Mouse (Mus musculus) midbrain, embryonic 13.5 days (tissue): ENCODE results near the gene Snrnp25. TPM values are rescaled to one million over a fixed set of nuclear protein-coding genes. Genes with fewer than 3 reads are reported as not detected.
A peak's percentile ranks its signal among the peaks of the same experiment; 100 is the strongest.

Experiments used
- ATAC-seq: fragments of 200-750 bp; cut with Nextera tagmentation; 2 replicates; pipeline ENCODE4 v1.8.0; 2017; ENCODE audit warnings: mild to moderate bottlenecking, moderate TSS enrichment, moderate library complexity
- H3K27ac ChIP-seq: fragments of 300-500 bp; sonication (generic); 2 replicates; pipeline ENCODE4 v1.5.1; 2015; ENCODE audit warnings: inconsistent platforms, mild to moderate bottlenecking, moderate library complexity
- H3K27me3 ChIP-seq: fragments of 300-500 bp; sonication (generic); 2 replicates; pipeline ENCODE4 v1.6.1; 2015; ENCODE audit warnings: mild to moderate bottlenecking, inconsistent platforms
- H3K36me3 ChIP-seq: fragments of 300-500 bp; sonication (generic); 2 replicates; pipeline ENCODE4 v1.6.1; 2015; ENCODE audit warnings: mild to moderate bottlenecking, inconsistent platforms
- H3K4me1 ChIP-seq: fragments of 300-500 bp; sonication (generic); replicated peaks from 2 replicates; pipeline ENCODE4 v1.6.1; 2015; ENCODE audit warnings: inconsistent platforms
- H3K4me2 ChIP-seq: fragments of 300-500 bp; sonication (generic); replicated peaks from 2 replicates; pipeline ENCODE4 v1.6.1; 2015; ENCODE audit warnings: moderate library complexity, mild to moderate bottlenecking, inconsistent platforms
- H3K4me3 ChIP-seq: fragments of 300-500 bp; sonication (generic); replicated peaks from 2 replicates; pipeline ENCODE4 v1.5.1; 2015; ENCODE audit warnings: mild to moderate bottlenecking, inconsistent platforms
- H3K9ac ChIP-seq: fragments of 300-500 bp; sonication (generic); replicated peaks from 2 replicates; pipeline ENCODE4 v1.6.1; 2015; ENCODE audit warnings: mild to moderate bottlenecking, inconsistent platforms
- H3K9me3 ChIP-seq: fragments of 300-500 bp; sonication (generic); 2 replicates; pipeline ENCODE4 v1.6.1; 2016; ENCODE audit warnings: mild to moderate bottlenecking, inconsistent platforms
- WGBS: fragments of 180-500 bp; shearing (Covaris S2); methylation state at CpG from one replicate; pipeline ENCODE4 v1.1.7; 2015; 5-methylcytosine and 5-hydroxymethylcytosine counted together
- polyA plus RNA-seq: library from polyadenylated mRNA; unstranded; fragments of >200 nt; fragmentation: Nextera tagmentation; extraction: Ambion mirVana; gene quantifications from 2 replicates; pipeline ENCODE4 v1.2.1, GENCODE M21; 2015

Snrnp25 gene
- polyA plus RNA-seq, 1 experiment from 2014 or later: 46.5 TPM

DNA sequence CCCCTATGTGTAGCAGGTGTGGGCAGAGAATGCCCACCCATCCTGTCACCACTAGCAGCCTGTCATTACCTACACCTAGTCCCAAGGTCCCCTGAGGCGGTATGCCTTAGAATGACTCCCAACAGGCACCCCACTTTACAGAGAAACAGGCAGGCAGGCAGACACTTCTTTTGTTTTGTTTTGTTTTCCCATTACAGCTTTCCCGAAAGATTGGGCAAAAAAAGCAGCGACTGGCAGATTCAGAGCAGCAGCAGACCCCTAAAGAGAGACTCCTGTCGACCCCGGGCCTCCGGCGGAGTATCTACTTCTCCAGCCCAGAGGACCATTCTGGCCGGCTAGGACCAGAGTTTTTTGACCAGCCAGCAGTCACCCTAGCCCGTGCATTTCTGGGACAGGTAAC lies 22.3 kb downstream of the Snrnp25 start:
- H3K27ac ChIP-seq: no peak overlapping the region
- H3K4me1 ChIP-seq: peaks cover 18% of the 10 kb centered on the region
- H3K36me3 ChIP-seq: peaks cover 39% of the 10 kb centered on the region
- ATAC-seq: no peak
- peak overlapping the region; percentile 86 for H3K9ac ChIP-seq
- peaks cover 24% of the 10 kb centered on the region for H3K27me3 ChIP-seq
- peak overlapping the region; percentile 71 for H3K4me2 ChIP-seq
- H3K4me3 ChIP-seq: no peak overlapping the region
- 88% methylated on average over 9 of the region's 9 CpGs for WGBS
- no peaks in the 10 kb centered on the region for H3K9me3 ChIP-seq

DNA sequence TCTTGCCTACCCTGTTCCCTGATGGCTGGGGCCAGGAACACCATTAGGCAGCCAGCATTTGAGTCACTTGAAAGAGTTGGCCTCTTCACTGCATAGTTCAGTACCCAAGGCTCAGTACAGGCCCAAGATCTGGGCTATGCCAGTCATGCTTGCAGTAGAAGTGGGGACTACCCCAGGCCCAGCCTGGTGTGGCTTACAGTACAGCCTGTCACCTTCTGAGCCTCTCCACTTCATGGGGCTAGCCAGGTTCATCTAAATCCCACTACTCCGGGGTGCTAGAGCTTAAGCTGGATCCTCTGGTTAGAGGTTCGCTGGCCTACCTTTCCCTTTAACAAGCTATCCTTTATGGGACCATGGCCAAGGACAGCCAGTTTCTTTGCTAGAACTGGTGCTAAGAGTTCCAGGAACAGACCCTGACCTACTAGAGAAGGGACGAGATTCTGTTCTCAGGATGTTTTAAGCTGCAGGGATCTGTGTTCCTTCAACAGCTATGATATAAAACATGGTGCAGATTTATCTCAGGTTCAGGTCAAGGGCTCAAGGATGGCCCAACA lies 23.2 kb downstream of the Snrnp25 start:
- Histone ChIP-seq H3K9ac (no peak overlapping the region), H3K4me3 (no peak overlapping the region), H3K4me1 (peaks cover 12% of the 10 kb centered on the region), H3K36me3 (peaks cover 48% of the 10 kb centered on the region), H3K9me3 (no peaks in the 10 kb centered on the region), H3K4me2 (no peak overlapping the region), H3K27ac (no peak overlapping the region), H3K27me3 (peaks cover 16% of the 10 kb centered on the region)
- ATAC-seq: no peak
- WGBS: 94% methylated on average over 3 of the region's 3 CpGs

DNA sequence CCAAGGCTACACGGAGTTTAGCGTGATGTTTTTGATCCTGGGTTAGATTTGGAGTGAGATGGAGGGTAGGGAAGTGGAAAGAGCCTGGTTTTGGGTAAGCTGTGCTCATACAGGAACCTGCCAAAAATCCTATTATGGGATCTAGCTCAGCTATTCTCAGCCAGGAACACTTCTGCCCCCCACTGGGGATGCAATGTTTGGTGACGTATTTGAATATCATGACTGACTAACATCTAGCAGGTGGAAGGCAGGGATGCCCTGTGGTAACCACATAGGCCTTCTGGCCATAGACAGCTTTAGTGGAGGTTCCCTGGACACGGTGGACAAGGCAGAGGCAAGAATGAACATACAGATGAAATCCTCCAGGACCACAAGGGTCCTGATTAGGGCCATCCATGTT lies 25.0 kb downstream of the Snrnp25 start:
- H3K9me3 ChIP-seq: no peaks in the 10 kb centered on the region
- no peak overlapping the region for H3K4me2 ChIP-seq
- H3K4me3 ChIP-seq: no peak overlapping the region
- H3K4me1 ChIP-seq: peaks cover 19% of the 10 kb centered on the region
- ATAC-seq: no peak
- H3K27ac ChIP-seq: no peak overlapping the region
- H3K27me3 ChIP-seq: no peaks in the 10 kb centered on the region
- peaks cover 65% of the 10 kb centered on the region for H3K36me3 ChIP-seq
- no peak overlapping the region for H3K9ac ChIP-seq
- 86% methylated on average over 4 of the region's 4 CpGs for WGBS

DNA sequence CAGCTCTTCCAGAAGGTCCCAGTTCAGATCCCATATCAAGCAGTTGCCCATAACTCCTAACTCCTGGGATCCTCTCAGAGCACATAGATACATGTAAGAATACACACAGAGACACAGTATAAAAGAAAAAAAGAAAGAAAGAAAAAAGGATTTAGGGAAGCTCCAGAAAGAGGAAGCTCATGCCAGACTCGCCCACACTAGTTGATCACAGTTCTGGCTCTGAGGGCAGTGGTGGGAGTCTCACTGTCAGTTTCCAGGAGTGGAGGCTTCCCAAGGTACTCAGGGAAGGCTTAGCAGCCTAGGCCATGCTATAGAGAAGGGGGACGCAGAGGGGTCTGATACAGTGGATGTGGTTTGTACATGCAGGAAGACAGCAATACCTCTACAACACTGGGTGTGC lies 25.9 kb downstream of the Snrnp25 start:
- no peak overlapping the region for H3K4me2 ChIP-seq
- WGBS: 96% methylated on average over 2 of the region's 2 CpGs
- peaks cover 26% of the 10 kb centered on the region for H3K4me1 ChIP-seq
- no peak overlapping the region for H3K4me3 ChIP-seq
- H3K9me3 ChIP-seq: no peaks in the 10 kb centered on the region
- H3K36me3 ChIP-seq: peaks cover 65% of the 10 kb centered on the region
- H3K27ac ChIP-seq: no peak overlapping the region
- ATAC-seq: no peak
- no peaks in the 10 kb centered on the region for H3K27me3 ChIP-seq
- no peak overlapping the region for H3K9ac ChIP-seq

DNA sequence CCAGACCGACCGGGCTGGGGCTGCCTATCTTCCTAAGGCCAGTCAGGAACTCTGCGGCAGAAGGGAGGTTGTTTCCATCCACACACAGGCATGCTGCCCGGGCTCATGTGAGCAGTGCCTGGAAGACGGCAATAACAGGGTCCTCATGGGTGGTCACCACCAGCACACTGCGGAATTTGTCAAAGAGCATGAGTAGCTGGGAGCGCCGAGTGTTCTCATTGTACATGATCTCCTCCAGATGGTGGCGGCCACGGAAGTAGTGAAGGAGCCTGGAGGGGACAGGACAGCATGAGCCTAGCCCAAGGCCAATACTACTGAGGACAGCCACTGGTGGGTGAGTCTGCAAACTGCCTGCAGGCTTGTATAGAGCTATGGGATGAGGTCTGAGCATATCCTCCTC lies 27.6 kb downstream of the Snrnp25 start:
- Histone ChIP-seq H3K4me1 (peaks cover 23% of the 10 kb centered on the region), H3K27ac (no peak overlapping the region), H3K36me3 (peaks cover 65% of the 10 kb centered on the region), H3K4me2 (no peak overlapping the region), H3K4me3 (no peak overlapping the region), H3K27me3 (no peaks in the 10 kb centered on the region), H3K9me3 (no peaks in the 10 kb centered on the region), H3K9ac (no peak overlapping the region)
- WGBS: 83% methylated on average over 10 of the region's 10 CpGs
- no peak; the same call in 1 of the 2 replicates for ATAC-seq

DNA sequence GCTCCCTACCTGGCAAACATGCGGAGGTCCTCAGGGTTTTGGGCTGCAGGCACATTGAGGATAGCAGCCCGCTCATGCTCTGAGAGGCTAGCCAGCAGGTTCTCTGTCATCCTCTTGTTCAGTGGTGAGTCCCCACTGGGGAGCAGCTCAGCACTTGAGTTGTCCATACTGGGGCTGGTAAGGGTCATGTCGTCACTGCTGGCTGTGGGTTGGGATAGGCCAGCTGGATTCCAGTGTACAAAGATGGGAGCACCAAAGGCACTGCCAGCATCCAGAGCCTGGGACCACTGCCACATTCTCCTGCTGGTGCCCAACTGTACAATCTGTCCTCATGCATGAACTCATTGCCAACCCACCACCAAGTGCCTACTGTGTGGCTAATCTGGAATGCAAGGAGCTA lies 28.7 kb downstream of the Snrnp25 start:
- Histone ChIP-seq H3K27me3 (no peaks in the 10 kb centered on the region), H3K4me2 (no peak overlapping the region), H3K9me3 (no peaks in the 10 kb centered on the region), H3K4me3 (no peak overlapping the region), H3K27ac (no peak overlapping the region), H3K36me3 (peaks cover 62% of the 10 kb centered on the region), H3K9ac (no peak overlapping the region), H3K4me1 (peaks cover 23% of the 10 kb centered on the region)
- WGBS: 95% methylated on average over 3 of the region's 3 CpGs
- no peak for ATAC-seq

DNA sequence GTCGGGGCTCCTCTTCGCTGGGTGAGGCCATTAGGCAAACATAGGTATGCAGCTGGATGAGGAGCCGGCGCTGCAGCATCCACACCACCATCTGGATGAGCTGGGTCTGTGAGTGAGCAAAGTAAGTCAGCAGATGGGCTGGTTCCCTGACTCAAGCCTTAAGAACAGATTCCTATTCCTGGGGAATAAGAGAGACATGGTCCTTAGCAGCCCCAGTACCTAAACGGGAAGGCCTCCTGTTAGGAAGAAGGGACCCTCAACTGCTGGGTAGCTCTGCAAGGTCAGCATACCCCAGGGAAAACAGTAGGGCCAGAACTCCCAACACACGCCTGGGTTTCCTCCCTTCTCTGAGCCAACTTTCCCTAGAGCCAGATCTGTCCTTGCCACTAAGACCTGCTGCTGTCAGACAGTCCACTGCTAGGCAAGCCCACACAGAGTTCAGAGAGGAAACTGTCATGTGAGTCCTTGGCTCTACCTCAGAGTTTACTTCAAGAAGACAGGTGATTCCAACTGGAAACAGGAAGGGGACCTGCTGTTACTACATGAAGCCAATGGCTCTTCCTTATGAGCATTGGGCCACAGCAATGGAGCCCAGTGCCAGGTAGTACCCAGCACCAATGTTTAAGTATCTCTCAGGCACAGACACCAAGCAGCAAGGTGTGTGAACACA lies 29.7 kb downstream of the Snrnp25 start:
- Histone ChIP-seq H3K9ac (no peak overlapping the region), H3K36me3 (peaks cover 59% of the 10 kb centered on the region), H3K27ac (peak overlapping the region; percentile 72; the same call in 1 of the 2 replicates), H3K27me3 (no peaks in the 10 kb centered on the region), H3K4me1 (peaks cover 23% of the 10 kb centered on the region), H3K9me3 (no peaks in the 10 kb centered on the region), H3K4me2 (no peak overlapping the region), H3K4me3 (no peak overlapping the region)
- no peak for ATAC-seq
- 89% methylated on average over 6 of the region's 6 CpGs for whole genome bisulfite sequencing

DNA sequence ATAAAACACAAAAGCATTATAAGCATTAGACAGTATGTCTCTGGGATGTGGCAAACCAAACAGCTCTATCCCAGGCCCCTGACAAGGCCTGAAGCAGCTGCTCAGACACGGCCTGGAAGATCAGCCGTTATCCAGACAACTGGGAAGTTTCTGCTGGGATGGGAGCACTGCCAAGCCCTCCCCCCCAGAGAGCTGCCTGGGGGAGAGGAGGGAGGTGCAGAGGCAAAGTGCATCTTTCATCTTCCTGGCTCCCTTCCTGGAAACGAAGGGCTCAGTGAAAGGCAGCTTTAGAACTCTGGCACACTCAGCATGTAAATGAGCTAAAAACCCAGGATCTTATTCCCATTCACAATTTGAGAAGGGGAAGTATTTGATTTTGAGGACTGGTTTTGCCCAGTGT lies 30.4 kb downstream of the Snrnp25 start:
- 0 out of 2 replicates have a peak overlapping the region, but pooled peaks have one; percentile 24 for H3K9ac ChIP-seq
- peak; percentile 57; the same call in 1 of the 2 replicates for ATAC-seq
- peak overlapping the region; percentile 72; the same call in 1 of the 2 replicates for H3K27ac ChIP-seq
- no peak overlapping the region for H3K4me2 ChIP-seq
- WGBS: 38% methylated on average over 3 of the region's 3 CpGs
- H3K36me3 ChIP-seq: peaks cover 59% of the 10 kb centered on the region
- H3K27me3 ChIP-seq: no peaks in the 10 kb centered on the region
- no peak overlapping the region for H3K4me3 ChIP-seq
- H3K4me1 ChIP-seq: peaks cover 23% of the 10 kb centered on the region
- H3K9me3 ChIP-seq: no peaks in the 10 kb centered on the region

DNA sequence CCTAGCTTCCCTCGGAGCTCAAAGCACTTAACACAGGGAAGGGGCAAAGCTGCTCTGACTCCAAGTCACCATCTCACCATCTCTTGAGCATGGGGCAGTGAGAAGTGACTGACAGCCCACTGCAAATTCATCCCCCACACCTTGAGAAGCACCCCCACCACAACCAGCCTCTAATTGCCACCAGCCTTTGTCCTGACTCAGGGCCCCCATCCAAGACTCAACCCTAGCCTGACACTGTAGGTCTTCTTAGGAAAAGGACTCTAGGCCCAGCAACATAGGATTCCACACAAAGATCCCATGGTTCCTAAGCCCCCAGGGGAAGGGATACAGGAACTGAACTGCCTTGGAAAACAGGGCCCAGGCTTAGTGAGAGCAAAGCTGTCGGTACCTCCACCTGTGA lies 30.9 kb downstream of the Snrnp25 start:
- Histone ChIP-seq H3K27ac (peak overlapping the region; percentile 72), H3K27me3 (no peaks in the 10 kb centered on the region), H3K9me3 (no peaks in the 10 kb centered on the region), H3K4me2 (no peak overlapping the region), H3K9ac (peak overlapping the region; percentile 24; the same call in 1 of the 2 replicates), H3K4me3 (no peak overlapping the region), H3K36me3 (peaks cover 59% of the 10 kb centered on the region), H3K4me1 (peaks cover 23% of the 10 kb centered on the region)
- ATAC-seq: 0 out of 2 replicates have a peak, but pooled peaks have one; percentile 10
- 64% methylated on average over 2 of the region's 2 CpGs for WGBS

DNA sequence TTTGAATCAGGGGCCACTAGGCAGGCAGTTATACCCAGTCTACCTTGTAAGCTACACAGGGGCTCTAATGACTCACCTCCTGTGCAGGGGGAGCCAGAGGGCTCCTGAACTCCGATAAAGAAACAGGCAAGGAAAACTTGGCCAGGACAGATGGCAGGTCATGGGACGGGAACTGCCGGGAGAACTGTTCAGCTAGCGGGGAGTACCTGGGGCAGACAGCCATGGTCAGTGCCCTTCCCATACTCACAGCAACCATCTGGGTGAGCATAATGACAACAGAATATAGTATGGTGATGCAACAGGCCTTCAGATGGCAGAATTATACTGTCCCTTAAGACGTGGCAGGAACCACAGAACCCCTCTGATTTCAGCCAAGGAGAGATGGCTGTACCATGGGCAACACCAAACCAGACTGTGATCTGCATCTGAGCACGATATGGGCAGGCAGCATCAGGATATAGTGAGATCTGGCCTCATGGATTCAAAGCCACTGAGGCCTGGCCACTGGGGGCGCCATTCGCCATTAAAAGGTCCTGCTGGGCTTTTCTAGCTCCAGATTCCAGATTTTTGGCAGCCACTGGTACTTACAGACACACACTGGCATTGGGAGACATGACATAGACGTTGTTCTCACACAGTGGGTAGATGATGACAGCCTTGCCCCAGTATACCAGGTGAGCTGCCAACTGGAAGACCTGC lies 31.6 kb downstream of the Snrnp25 start:
- H3K9ac ChIP-seq: no peak overlapping the region
- H3K27ac ChIP-seq: peak overlapping the region; percentile 72; the same call in 1 of the 2 replicates
- H3K4me1 ChIP-seq: peaks cover 23% of the 10 kb centered on the region

DNA sequence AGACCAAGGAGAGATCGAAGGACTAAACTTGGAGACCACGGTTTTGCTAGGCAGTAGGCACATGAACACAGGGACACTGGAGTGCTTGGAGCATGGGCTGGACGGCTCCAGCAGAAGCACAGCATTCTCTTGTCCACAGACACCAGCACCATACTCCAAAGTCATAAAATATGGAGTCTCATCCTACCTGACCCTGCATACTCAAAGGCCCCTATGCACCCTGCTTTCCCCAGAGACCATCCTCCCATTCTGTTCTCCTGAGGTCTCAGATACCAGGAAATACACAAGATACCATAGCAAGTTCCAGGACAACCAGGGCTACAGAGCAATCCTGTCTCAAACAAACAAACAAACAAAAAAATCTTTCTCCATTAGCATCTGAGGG lies 32.2 kb downstream of the Snrnp25 start:
- WGBS: 96% methylated on average over 3 of the region's 3 CpGs
- Histone ChIP-seq H3K36me3 (peaks cover 54% of the 10 kb centered on the region), H3K9me3 (no peaks in the 10 kb centered on the region), H3K4me2 (no peak overlapping the region), H3K9ac (no peak overlapping the region), H3K4me1 (peaks cover 23% of the 10 kb centered on the region), H3K27ac (no peak overlapping the region), H3K4me3 (no peak overlapping the region), H3K27me3 (no peaks in the 10 kb centered on the region)
- ATAC-seq: no peak

More for the DNA sequence above, 31.6 kb downstream of the Snrnp25 start:
- Histone ChIP-seq H3K36me3 (peaks cover 59% of the 10 kb centered on the region), H3K9me3 (no peaks in the 10 kb centered on the region), H3K27me3 (no peaks in the 10 kb centered on the region), H3K4me2 (no peak overlapping the region), H3K4me3 (no peak overlapping the region)
- no peak for ATAC-seq
- WGBS: 61% methylated on average over 9 of the region's 9 CpGs
